Mouse (Mus musculus) CH12.LX (cell line): ENCODE results near the gene Myom3.

ENCODE experiments used
- BHLHE40 ChIP-seq: IDR thresholded peaks from 2 replicates; pipeline ENCODE4 v1.6.1; 2011; ENCODE audit warnings: mild to moderate bottlenecking, low read depth, low read length, improper control_type of control experiment
- CTCF ChIP-seq, 2 experiments: IDR thresholded peaks in 1 of 2; conservative IDR thresholded peaks in 1 of 2; 2 replicates each; pipeline ENCODE4 v1.5.1; 2011 to 2012; ENCODE audit warnings: low read depth in 2 of 2, low read length in 2 of 2, improper control_type of control experiment in 1 of 2, inconsistent platforms in 1 of 2, mild to moderate bottlenecking in 1 of 2, moderate library complexity in 1 of 2
- EP300 ChIP-seq: IDR thresholded peaks from 2 replicates; pipeline ENCODE4 v1.6.1; 2011; ENCODE audit warnings: low read length, improper control_type of control experiment
- MYC ChIP-seq: IDR thresholded peaks from 2 replicates; pipeline ENCODE4 v1.6.1; 2011; ENCODE audit warnings: low read depth, mild to moderate bottlenecking, improper control_type of control experiment, low read length
- ZNF384 ChIP-seq: IDR thresholded peaks from 2 replicates; pipeline ENCODE4 v1.6.1; 2012; ENCODE audit warnings: low read depth, low read length, improper control_type of control experiment, inconsistent platforms

GRCm38 (mm10) chr4:135739672-135740071 lies 19.8 kb upstream of the Myom3 start:
- TF ChIP-seq BHLHE40 (no peak), CTCF (conservative IDR thresholded peaks at IDR 0.05 in 1 of 2, IDR thresholded peaks at IDR 0.05 in 1 of 2; ENCODE audit: low read depth in 2 of 2, low read length in 2 of 2) (no peak), EP300 (no peak), MYC (no peak), ZNF384 (no peak)
